Mouse (Mus musculus) C2C12 (cell line): ENCODE measurements around the gene Uvrag. TPM values are rescaled to one million over a fixed set of nuclear protein-coding genes. Genes with fewer than 3 reads are reported as not detected.

Experiments used
- H3K27me3 ChIP-seq: one replicate; pipeline ENCODE4 v1.6.1; 2011; ENCODE audit not compliant: control insufficient read depth, insufficient read depth, insufficient read length
- H3K36me3 ChIP-seq: one replicate; pipeline ENCODE4 v1.6.1; 2011; ENCODE audit not compliant: control insufficient read depth, insufficient read depth
- H3K4me3 ChIP-seq: one replicate; pipeline ENCODE4 v1.5.1; 2011; ENCODE audit warnings: mild to moderate bottlenecking, control low read depth; ENCODE audit not compliant: poor library complexity, insufficient read depth, severe bottlenecking
- H3K79me2 ChIP-seq: one replicate; pipeline ENCODE4 v1.6.1; 2011; ENCODE audit not compliant: control insufficient read depth, insufficient read depth
- H3K79me3 ChIP-seq: one replicate; pipeline ENCODE4 v1.6.1; 2011; ENCODE audit warnings: low read depth, control low read depth
- H3ac ChIP-seq: one replicate; pipeline ENCODE3; 2011; ENCODE audit warnings: low read depth; ENCODE audit not compliant: control insufficient read depth, insufficient read length
- CEBPB ChIP-seq: IDR thresholded peaks from one replicate; pipeline ENCODE4 v1.6.1; 2011; ENCODE audit warnings: low read depth, mild to moderate bottlenecking, control low read depth, moderate library complexity
- CTCF ChIP-seq: IDR thresholded peaks from one replicate; pipeline ENCODE4 v1.5.1; 2011; ENCODE audit not compliant: control insufficient read depth, insufficient read depth, insufficient read length
- FOSL1 ChIP-seq: IDR thresholded peaks from one replicate; pipeline ENCODE4 v1.8.0; 2011; ENCODE audit warnings: mild to moderate bottlenecking, low read length; ENCODE audit not compliant: poor library complexity, insufficient read depth, severe bottlenecking
- MAX ChIP-seq: IDR thresholded peaks from one replicate; pipeline ENCODE4 v1.6.1; 2011; ENCODE audit warnings: mild to moderate bottlenecking, control low read depth
- MYOD1 ChIP-seq: IDR thresholded peaks from one replicate; pipeline ENCODE4 v1.6.1; 2011; ENCODE audit warnings: low read depth; ENCODE audit not compliant: control insufficient read depth, insufficient read length
- MYOG ChIP-seq: IDR thresholded peaks from one replicate; pipeline ENCODE4 v1.6.1; 2011; ENCODE audit not compliant: control insufficient read depth, insufficient read length; ENCODE audit errors: extremely low read depth
- USF1 ChIP-seq: IDR thresholded peaks from one replicate; pipeline ENCODE4 v1.6.1; 2011; ENCODE audit warnings: low read depth, mild to moderate bottlenecking, control low read depth, moderate library complexity
- polyA plus RNA-seq: library from polyadenylated mRNA; unstranded; fragments of >200 nt; fragmentation: generic; extraction: Trizol; gene quantifications from one replicate; pipeline ENCODE4 v1.2.1, GENCODE M21; 2012; ENCODE audit warnings: missing spikeins

The Uvrag gene
- polyA plus RNA-seq, 1 experiment: 9.0 TPM

DNA sequence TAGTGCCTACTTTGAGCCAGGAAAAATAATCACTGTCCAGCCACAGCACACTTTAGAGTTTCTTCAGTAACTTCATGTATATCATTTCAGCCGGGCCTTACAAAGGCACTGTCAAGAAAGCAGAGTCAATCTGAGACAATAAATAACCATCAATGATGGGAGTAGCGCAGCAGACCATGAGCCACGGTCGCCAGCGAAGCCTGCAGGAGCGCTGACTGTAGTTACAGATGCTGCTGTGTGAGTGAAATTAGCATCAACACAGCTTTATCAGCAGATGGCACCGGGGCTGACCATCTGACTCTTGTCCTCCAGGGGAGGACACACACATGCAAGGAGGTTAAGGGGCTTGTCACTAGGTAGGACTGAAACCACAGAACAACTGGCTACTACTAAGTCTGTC, 251.7 kb downstream of the Uvrag start:
- Histone ChIP-seq H3K79me2 (no peaks in the 10 kb centered on the region), H3K79me3 (no peaks in the 10 kb centered on the region), H3K4me3 (no peak overlapping the region), H3K36me3 (no peaks in the 10 kb centered on the region), H3ac (no peak overlapping the region), H3K27me3 (no peaks in the 10 kb centered on the region)
- TF ChIP-seq USF1: no peak
- no peak for TF ChIP-seq CTCF
- TF ChIP-seq MAX: no peak
- no peak for TF ChIP-seq MYOG
- no peak for TF ChIP-seq CEBPB
- no peak for TF ChIP-seq FOSL1

DNA sequence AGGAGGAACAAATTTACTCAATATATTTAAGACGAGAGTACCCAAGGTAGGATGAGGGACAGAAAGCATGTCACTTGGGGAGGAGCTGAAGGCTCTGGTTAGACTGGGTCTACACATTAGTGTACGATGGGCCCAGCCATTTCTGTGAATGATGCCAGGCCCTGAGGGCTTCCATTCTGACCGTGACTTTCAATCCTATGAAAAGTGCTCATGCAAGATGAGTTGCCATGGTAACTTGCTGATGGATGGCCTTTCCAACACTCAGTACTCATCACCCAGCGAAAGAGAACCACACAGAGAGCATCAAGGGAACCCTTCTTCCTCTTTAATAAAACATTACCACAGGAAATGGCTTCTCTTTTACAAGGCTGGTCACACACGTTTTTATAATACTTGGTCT, 252.1 kb downstream of the Uvrag start:
- Histone ChIP-seq H3K36me3 (no peaks in the 10 kb centered on the region), H3ac (no peak overlapping the region), H3K27me3 (no peaks in the 10 kb centered on the region), H3K79me3 (no peaks in the 10 kb centered on the region), H3K4me3 (no peak overlapping the region), H3K79me2 (no peaks in the 10 kb centered on the region)
- no peak for TF ChIP-seq MYOG
- no peak for TF ChIP-seq FOSL1
- no peak for TF ChIP-seq CEBPB
- TF ChIP-seq USF1: no peak
- TF ChIP-seq CTCF: no peak
- no peak for TF ChIP-seq MAX
- no peak for TF ChIP-seq MYOD1

DNA sequence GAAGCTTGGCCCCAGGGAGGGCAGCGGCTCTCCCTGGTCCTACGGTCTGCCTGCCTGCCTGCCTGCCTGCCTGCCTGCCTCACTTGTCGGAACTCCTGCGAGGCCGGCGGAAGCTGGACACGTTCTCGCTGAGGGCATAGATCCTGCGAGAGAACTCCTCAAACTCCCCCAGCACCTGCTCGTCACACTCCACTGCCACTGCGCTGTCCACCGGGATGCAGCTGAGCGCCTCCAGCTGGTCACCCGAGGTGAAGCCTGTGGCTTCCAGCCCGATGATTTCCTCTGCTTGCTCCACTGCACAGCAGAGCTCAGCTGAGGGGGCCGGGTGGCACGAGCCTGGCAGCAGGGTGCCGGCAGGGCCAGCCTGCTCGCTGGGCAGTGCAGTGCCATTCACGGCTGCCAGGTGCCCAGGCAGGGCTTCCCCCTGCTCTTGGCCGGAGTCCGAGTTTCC, 253.1 kb downstream of the Uvrag start:
- TF ChIP-seq MYOD1 (no peak), FOSL1 (no peak), CTCF (no peak), CEBPB (no peak)
- Histone ChIP-seq H3ac (no peak overlapping the region), H3K4me3 (no peak overlapping the region), H3K27me3 (no peaks in the 10 kb centered on the region), H3K36me3 (no peaks in the 10 kb centered on the region), H3K79me3 (no peaks in the 10 kb centered on the region), H3K79me2 (no peaks in the 10 kb centered on the region)

DNA sequence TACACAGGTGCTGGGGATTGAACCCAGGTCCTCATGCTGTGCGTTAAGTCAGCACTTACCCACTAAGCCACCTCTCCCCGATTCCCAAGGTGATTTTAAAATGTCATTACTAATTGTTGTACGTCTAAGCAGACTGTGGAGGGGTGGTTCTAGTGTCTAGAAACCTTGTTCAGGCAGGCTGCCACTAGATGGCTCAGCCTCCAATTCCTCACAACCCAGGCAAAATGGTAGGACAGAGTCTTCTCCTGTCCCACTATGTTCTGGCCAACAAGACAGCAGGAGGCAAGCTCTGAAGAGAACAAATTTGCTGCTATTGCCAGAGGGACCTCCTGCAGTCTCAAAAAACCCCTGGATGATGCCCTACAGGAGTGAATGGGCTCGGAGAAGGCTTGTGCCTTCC, 259.1 kb downstream of the Uvrag start:
- no peak overlapping the region for H3K4me3 ChIP-seq
- H3ac ChIP-seq: no peak overlapping the region
- H3K36me3 ChIP-seq: no peaks in the 10 kb centered on the region
- no peaks in the 10 kb centered on the region for H3K79me2 ChIP-seq
- no peaks in the 10 kb centered on the region for H3K27me3 ChIP-seq
- no peaks in the 10 kb centered on the region for H3K79me3 ChIP-seq
- no peak for TF ChIP-seq MYOG
- no peak for TF ChIP-seq USF1
- no peak for TF ChIP-seq MYOD1
- no peak for TF ChIP-seq MAX
- TF ChIP-seq CTCF: no peak
- no peak for TF ChIP-seq FOSL1
- TF ChIP-seq CEBPB: no peak

DNA sequence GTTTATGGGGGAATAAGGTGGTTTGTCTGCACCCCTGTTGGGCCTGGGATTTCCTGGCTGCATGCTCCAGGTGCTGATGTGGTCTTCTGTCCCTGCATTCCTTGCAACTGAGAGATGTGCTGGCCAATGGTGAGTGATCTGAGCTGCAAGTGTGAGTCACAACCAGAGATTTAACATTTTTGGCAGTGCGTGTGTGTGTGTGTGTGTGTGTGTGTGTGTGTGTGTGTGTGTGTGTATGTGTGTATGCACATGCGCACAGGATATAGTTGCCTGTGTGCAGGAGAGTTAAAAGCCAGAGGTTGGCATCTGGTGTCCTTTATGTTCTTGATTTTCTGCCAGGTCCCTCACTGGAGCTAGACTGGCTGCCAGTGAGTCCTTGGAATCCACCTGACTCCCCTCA, 261.8 kb downstream of the Uvrag start:
- no peak overlapping the region for H3K4me3 ChIP-seq
- TF ChIP-seq MYOG (no peak), CTCF (no peak), CEBPB (no peak), MAX (no peak), USF1 (no peak), FOSL1 (no peak), MYOD1 (no peak)
- H3K27me3 ChIP-seq: no peaks in the 10 kb centered on the region
- no peak overlapping the region for H3ac ChIP-seq
- no peaks in the 10 kb centered on the region for H3K79me3 ChIP-seq
- no peaks in the 10 kb centered on the region for H3K79me2 ChIP-seq
- no peaks in the 10 kb centered on the region for H3K36me3 ChIP-seq

DNA sequence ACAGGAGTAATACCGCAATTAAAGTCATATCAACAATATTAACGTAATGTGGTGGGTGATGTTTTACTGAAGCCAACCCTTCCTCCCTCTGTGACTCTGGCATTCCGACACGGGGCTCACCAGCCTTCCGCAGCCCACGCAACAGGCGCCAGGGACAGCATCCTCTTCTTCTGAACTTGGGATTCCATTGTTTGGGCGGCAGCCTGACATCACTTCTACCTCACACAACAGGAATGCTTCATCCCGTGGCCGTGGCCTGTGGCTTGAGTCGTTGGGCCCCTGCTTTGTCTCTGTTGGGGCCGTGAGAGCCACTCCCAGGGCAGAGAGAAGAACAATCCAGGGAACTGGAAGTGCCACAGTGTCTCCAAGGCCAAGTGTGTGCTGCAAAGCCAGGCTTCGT, 264.8 kb downstream of the Uvrag start:
- H3ac ChIP-seq: no peak overlapping the region

More for the DNA sequence above, 264.8 kb downstream of the Uvrag start:
- Histone ChIP-seq H3K79me3 (no peaks in the 10 kb centered on the region), H3K27me3 (peaks cover 3% of the 10 kb centered on the region), H3K36me3 (no peaks in the 10 kb centered on the region), H3K4me3 (no peak overlapping the region), H3K79me2 (no peaks in the 10 kb centered on the region)
- TF ChIP-seq MYOG: no peak
- no peak for TF ChIP-seq CTCF
- no peak for TF ChIP-seq MYOD1
- TF ChIP-seq USF1: no peak
- no peak for TF ChIP-seq FOSL1
- no peak for TF ChIP-seq MAX
- TF ChIP-seq CEBPB: no peak
